Mouse (Mus musculus) lung, embryonic 16.5 days (tissue): ENCODE results near the gene Grb10. TPM values are rescaled to one million over a fixed set of nuclear protein-coding genes. Genes with fewer than 3 reads are reported as not detected.

ENCODE experiments used
- ATAC-seq: fragments of 200-750 bp; cut with Nextera tagmentation; 2 replicates; pipeline ENCODE4 v1.8.0; 2017; ENCODE audit warnings: low read depth, mild to moderate bottlenecking, moderate library complexity
- H3K27ac ChIP-seq: fragments of 300-500 bp; sonication (generic); 2 replicates; pipeline ENCODE4 v1.5.1; 2014; ENCODE audit warnings: mild to moderate bottlenecking, control low read depth, low read length
- H3K27me3 ChIP-seq: fragments of 300-500 bp; sonication (generic); 2 replicates; pipeline ENCODE4 v1.6.1; 2014; ENCODE audit warnings: low read depth, low read length, mixed read lengths; ENCODE audit not compliant: control insufficient read depth, insufficient read depth
- H3K36me3 ChIP-seq: fragments of 300-500 bp; sonication (generic); 2 replicates; pipeline ENCODE4 v1.6.1; 2014; ENCODE audit warnings: low read length; ENCODE audit not compliant: control insufficient read depth, insufficient read depth
- H3K4me1 ChIP-seq: fragments of 300-500 bp; sonication (generic); replicated peaks from 2 replicates; pipeline ENCODE4 v1.6.1; 2014; ENCODE audit warnings: low read length, mixed read lengths; ENCODE audit not compliant: control insufficient read depth, insufficient read depth
- H3K4me2 ChIP-seq: fragments of 300-500 bp; sonication (generic); 2 replicates; pipeline ENCODE4 v1.6.1; 2014; ENCODE audit warnings: low read depth, low read length, control low read depth
- H3K4me3 ChIP-seq: fragments of 300-500 bp; sonication (generic); 2 replicates; pipeline ENCODE4 v1.5.1; 2014; ENCODE audit warnings: mild to moderate bottlenecking, low read length, control low read depth
- H3K9ac ChIP-seq: fragments of 300-500 bp; sonication (generic); 2 replicates; pipeline ENCODE4 v1.6.1; 2014; ENCODE audit warnings: low read length, control low read depth
- H3K9me3 ChIP-seq: fragments of 300-500 bp; sonication (generic); 2 replicates; pipeline ENCODE4 v1.6.1; 2016; ENCODE audit warnings: low read length; ENCODE audit not compliant: control insufficient read depth
- WGBS: fragments of 180-500 bp; shearing (Covaris S2); extraction: QIAGEN DNeasy Blood & Tissue Kit; methylation state at CpG from one replicate; pipeline ENCODE4 v1.1.7; 2014; 5-methylcytosine and 5-hydroxymethylcytosine counted together
- polyA plus RNA-seq: library from polyadenylated mRNA; unstranded; fragments of >200 nt; fragmentation: Nextera tagmentation; extraction: Ambion mirVana; gene quantifications from 2 replicates; pipeline ENCODE4 v1.2.1, GENCODE M21; 2015

The Grb10 gene
- polyA plus RNA-seq, 1 experiment from 2014 or later = 579 TPM

DNA sequence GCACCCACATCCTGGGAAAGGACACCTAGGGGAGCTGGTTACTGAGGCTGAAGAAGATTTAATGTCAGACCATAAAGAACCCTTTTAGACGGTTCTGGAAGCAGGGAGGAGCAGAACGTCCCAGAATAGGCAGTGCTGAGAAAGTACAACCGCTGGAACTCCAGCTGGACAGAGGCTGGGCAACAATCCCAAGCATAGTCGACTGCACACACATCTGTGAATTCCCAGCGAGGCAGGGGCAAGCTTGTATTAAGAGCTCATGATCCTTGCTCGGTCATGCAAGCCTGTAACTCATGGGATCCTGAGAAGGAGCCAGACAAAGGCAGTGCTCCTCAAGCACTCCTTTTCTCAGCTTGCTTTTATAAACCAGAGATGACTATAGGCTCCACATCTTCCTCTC, 69.7 kb downstream of the Grb10 start:
- no peak overlapping the region for H3K4me3 ChIP-seq
- H3K27me3 ChIP-seq = no peaks in the 10 kb centered on the region
- 0 out of 2 replicates have a peak overlapping the region, but pooled peaks have one; percentile 6 for H3K9ac ChIP-seq
- 38% methylated on average over 6 of the region's 6 CpGs for WGBS
- H3K27ac ChIP-seq = peak overlapping the region; percentile 48
- ATAC-seq = peak; percentile 44
- peaks cover 18% of the 10 kb centered on the region for H3K36me3 ChIP-seq
- H3K4me2 ChIP-seq = no peak overlapping the region
- H3K9me3 ChIP-seq = no peaks in the 10 kb centered on the region
- H3K4me1 ChIP-seq = peaks cover 12% of the 10 kb centered on the region

- WGBS = 79% methylated on average over 8 of the region's 8 CpGs
- no peak for ATAC-seq
- Histone ChIP-seq H3K27me3 (no peaks in the 10 kb centered on the region), H3K9ac (no peak overlapping the region), H3K9me3 (no peaks in the 10 kb centered on the region), H3K27ac (no peak overlapping the region), H3K36me3 (peaks cover 18% of the 10 kb centered on the region), H3K4me1 (peaks cover 23% of the 10 kb centered on the region), H3K4me3 (no peak overlapping the region), H3K4me2 (no peak overlapping the region)
These were observed 71.0 kb downstream of the Grb10 start for GRCm38 (mm10) chr11:11967519-11967918.

DNA sequence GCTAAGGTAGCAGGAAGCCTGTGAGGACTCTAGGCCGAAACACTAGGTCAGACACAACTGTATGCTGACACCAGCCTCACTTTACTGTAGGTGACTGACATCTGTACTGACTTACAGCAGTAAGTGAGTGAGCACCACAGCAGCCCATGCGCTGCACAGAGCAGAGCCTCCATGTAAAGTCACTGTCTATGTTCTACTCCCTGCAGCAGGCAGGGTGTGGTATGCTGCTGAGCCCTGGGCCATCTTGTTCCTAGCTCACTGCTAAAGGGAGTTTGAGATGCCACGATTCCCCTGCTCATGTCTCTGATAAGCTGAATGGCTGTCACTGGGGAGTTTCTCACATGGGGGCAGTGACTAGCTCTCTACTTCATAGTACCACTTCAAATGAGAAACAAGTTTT, 72.3 kb downstream of the Grb10 start:
- Histone ChIP-seq H3K4me3 (no peak overlapping the region), H3K4me2 (no peak overlapping the region), H3K9me3 (no peaks in the 10 kb centered on the region), H3K27me3 (no peaks in the 10 kb centered on the region), H3K27ac (peak overlapping the region; percentile 67), H3K9ac (peak overlapping the region; percentile 2; the same call in 1 of the 2 replicates), H3K4me1 (peaks cover 33% of the 10 kb centered on the region), H3K36me3 (peaks cover 16% of the 10 kb centered on the region)
- ATAC-seq = no peak
- WGBS = 70% methylated on average over 3 of the region's 3 CpGs

GRCm38 (mm10) chr11:11965501-11966125, 72.9 kb downstream of the Grb10 start:
- no peak overlapping the region for H3K4me3 ChIP-seq
- H3K36me3 ChIP-seq = peaks cover 16% of the 10 kb centered on the region
- H3K27me3 ChIP-seq = no peaks in the 10 kb centered on the region
- H3K9ac ChIP-seq = peak overlapping the region; percentile 2; the same call in 1 of the 2 replicates
- H3K4me2 ChIP-seq = no peak overlapping the region
- no peak for ATAC-seq
- WGBS = 54% methylated on average over 12 of the region's 12 CpGs
- H3K9me3 ChIP-seq = no peaks in the 10 kb centered on the region
- H3K27ac ChIP-seq = peak overlapping the region; percentile 67
- peaks cover 39% of the 10 kb centered on the region for H3K4me1 ChIP-seq

DNA sequence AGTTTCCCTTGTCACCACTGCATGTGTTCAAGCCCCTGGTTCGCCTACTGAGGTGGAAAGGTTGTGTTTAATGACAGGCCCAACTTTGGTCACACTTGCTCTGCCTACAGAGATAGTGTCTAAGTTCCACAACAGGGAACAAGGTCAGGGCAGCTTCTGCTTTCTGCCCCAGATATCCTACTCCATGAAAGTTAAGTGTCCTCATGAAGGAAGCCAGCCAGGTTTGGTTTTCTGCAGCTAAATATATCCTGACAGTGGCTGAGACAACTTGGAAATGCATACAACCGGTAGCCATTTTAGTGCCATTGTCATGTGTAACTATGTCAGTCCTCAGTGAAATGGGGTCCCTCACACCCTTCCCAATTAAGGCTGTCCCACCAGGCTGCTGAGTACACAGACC, 73.8 kb downstream of the Grb10 start:
- H3K27me3 ChIP-seq = no peaks in the 10 kb centered on the region
- no peak overlapping the region for H3K4me2 ChIP-seq
- H3K9me3 ChIP-seq = no peaks in the 10 kb centered on the region
- peaks cover 45% of the 10 kb centered on the region for H3K4me1 ChIP-seq
- H3K9ac ChIP-seq = no peak overlapping the region
- H3K36me3 ChIP-seq = peaks cover 10% of the 10 kb centered on the region; the same call in 1 of the 2 replicates
- H3K4me3 ChIP-seq = no peak overlapping the region
- WGBS = 84% methylated on average over 2 of the region's 2 CpGs
- no peak for ATAC-seq
- H3K27ac ChIP-seq = peak overlapping the region; percentile 27

DNA sequence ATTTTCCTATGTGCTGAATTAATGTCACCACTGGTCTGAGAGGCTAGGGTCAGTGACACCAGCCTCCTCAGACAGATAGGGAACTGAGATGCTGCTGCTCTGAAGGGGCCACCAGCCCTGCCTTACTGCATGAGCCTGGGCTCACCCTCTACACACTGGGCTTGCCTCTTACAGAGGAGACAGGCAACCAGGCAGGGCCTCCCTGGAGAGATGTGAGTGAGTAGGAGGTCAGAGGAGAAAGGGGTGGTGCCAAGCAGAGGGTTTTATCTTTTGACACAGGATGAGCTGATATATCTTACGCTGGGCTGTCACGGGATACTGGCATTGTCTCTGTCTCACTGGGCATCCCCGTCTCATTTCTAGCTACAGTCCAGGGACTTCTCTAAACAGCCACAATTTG, 74.9 kb downstream of the Grb10 start:
- peak overlapping the region; percentile 25; the same call in 1 of the 2 replicates for H3K9ac ChIP-seq
- H3K4me1 ChIP-seq = peaks cover 47% of the 10 kb centered on the region

GRCm38 (mm10) chr11:11963065-11963464, 75.4 kb downstream of the Grb10 start:
- no peak overlapping the region for H3K4me3 ChIP-seq
- H3K4me2 ChIP-seq = no peak overlapping the region
- WGBS = 66% methylated on average over 2 of the region's 2 CpGs
- ATAC-seq = no peak
- no peaks in the 10 kb centered on the region for H3K9me3 ChIP-seq
- peaks cover 49% of the 10 kb centered on the region for H3K4me1 ChIP-seq
- H3K9ac ChIP-seq = no peak overlapping the region
- no peaks in the 10 kb centered on the region for H3K27me3 ChIP-seq
- peaks cover 6% of the 10 kb centered on the region; the same call in 1 of the 2 replicates for H3K36me3 ChIP-seq
- H3K27ac ChIP-seq = peak overlapping the region; percentile 67

More for the DNA sequence above, 74.9 kb downstream of the Grb10 start:
- ATAC-seq = no peak
- 58% methylated on average over 3 of the region's 3 CpGs for WGBS
- Histone ChIP-seq H3K9me3 (no peaks in the 10 kb centered on the region), H3K36me3 (peaks cover 6% of the 10 kb centered on the region; the same call in 1 of the 2 replicates), H3K4me2 (no peak overlapping the region), H3K4me3 (no peak overlapping the region), H3K27ac (peak overlapping the region; percentile 67), H3K27me3 (no peaks in the 10 kb centered on the region)

- WGBS = 13% methylated on average over 5 of the region's 5 CpGs
- peak overlapping the region; percentile 76 for H3K27ac ChIP-seq
- no peak overlapping the region for H3K4me2 ChIP-seq
- peaks cover 53% of the 10 kb centered on the region for H3K4me1 ChIP-seq
- no peaks in the 10 kb centered on the region for H3K9me3 ChIP-seq
- H3K36me3 ChIP-seq = peaks cover 6% of the 10 kb centered on the region; the same call in 1 of the 2 replicates
- no peak overlapping the region for H3K9ac ChIP-seq
- H3K27me3 ChIP-seq = no peaks in the 10 kb centered on the region
- no peak overlapping the region for H3K4me3 ChIP-seq
- ATAC-seq = peak; percentile 90
These were observed 75.9 kb downstream of the Grb10 start for GRCm38 (mm10) chr11:11962629-11962954.

- WGBS = 52% methylated on average over 5 of the region's 5 CpGs
- Histone ChIP-seq H3K27ac (peak overlapping the region; percentile 76), H3K36me3 (peaks cover 6% of the 10 kb centered on the region; the same call in 1 of the 2 replicates), H3K27me3 (no peaks in the 10 kb centered on the region), H3K4me3 (no peak overlapping the region), H3K4me1 (peaks cover 58% of the 10 kb centered on the region), H3K4me2 (no peak overlapping the region), H3K9me3 (no peaks in the 10 kb centered on the region), H3K9ac (peak overlapping the region; percentile 27; the same call in 1 of the 2 replicates)
- peak; percentile 39; the same call in 1 of the 2 replicates for ATAC-seq
These were observed 76.4 kb downstream of the Grb10 start for GRCm38 (mm10) chr11:11961917-11962628.
